Mouse (Mus musculus) B cell, adult (primary cell): Measurements from ENCODE around the gene Gm8165. TPM values are rescaled to one million over a fixed set of nuclear protein-coding genes. Genes with fewer than 3 reads are reported as not detected.

Experiments
- total RNA-seq: library from RNA; stranded (reverse); gene quantifications from 4 replicates; pipeline ENCODE4 v1.2.4, GENCODE M21; 2023; ENCODE audit not compliant: inconsistent age

Gene Gm8165
- not detected in 4 replicates for total RNA-seq

GRCm38 (mm10) chr14:43677099-43677498 is at the start of gene Gm8165:
TSS of gene Gm8165 (minus strand) at chr14:43677199.

GRCm38 (mm10) chr14:43697621-43698020 is 20.6 kb upstream of the Gm8165 start, which contains the start of gene Gm7324:
TSS of gene Gm7324 (plus strand) at chr14:43697828.

Other genes starting within 250 kb of the Gm8165 start
- gene Gm5799, start 133.6 kb downstream of the Gm8165 start, total RNA-seq = not detected in 4 replicates
- not detected in 4 replicates for gene Gm17654, start 98.1 kb downstream of the Gm8165 start, total RNA-seq
- not detected in 4 replicates for gene Gm10375, start 69.2 kb downstream of the Gm8165 start, total RNA-seq
- gene Gm7324, start 20.6 kb upstream of the Gm8165 start, total RNA-seq = 1.1 to 2.1 TPM (median 1.6 TPM) in 4 replicates
- gene Gm16506, start 50.3 kb upstream of the Gm8165 start, total RNA-seq = not detected in 4 replicates
- gene Gm6526, start 70.7 kb upstream of the Gm8165 start, total RNA-seq = not detected in 4 replicates
- gene Gm8180, start 107.5 kb upstream of the Gm8165 start, total RNA-seq = not detected in 4 replicates
- gene Ear1, start 198.3 kb upstream of the Gm8165 start, total RNA-seq = not detected in 4 replicates
- not detected in 4 replicates for gene Ear10, start 246.4 kb upstream of the Gm8165 start, total RNA-seq
- not detected in 4 replicates for gene Gm8113, start 248.2 kb upstream of the Gm8165 start, total RNA-seq